Mouse (Mus musculus) kidney, postnatal 4 days (tissue): ENCODE results near the gene Cpne1.

Source experiments
- DNase-seq, 2 experiments: peaks; one replicate each; pipeline ENCODE4 v3.0.0; 2021; ENCODE audit warnings: mixed read lengths in 2 of 2

The Cpne1 gene

DNA sequence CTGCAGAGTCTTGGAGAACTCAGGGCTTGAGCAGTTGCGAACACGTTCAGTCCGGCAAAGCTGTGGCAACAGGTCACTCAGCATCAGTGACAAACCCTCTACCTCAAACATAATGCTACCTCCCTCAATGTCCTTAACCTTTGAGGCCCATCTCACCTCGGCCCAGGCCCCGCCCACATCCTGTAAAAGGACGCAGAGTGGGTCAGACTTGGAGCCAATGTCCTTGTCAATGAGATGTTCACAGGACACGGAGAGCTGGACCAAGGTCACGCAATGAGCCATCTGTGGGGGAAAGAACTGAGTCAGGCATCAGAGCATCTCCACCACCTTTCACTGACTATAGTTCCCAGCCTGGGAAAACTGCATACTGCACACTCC is 32.6 kb downstream of the Cpne1 start:
- no peak for DNase-seq

DNA sequence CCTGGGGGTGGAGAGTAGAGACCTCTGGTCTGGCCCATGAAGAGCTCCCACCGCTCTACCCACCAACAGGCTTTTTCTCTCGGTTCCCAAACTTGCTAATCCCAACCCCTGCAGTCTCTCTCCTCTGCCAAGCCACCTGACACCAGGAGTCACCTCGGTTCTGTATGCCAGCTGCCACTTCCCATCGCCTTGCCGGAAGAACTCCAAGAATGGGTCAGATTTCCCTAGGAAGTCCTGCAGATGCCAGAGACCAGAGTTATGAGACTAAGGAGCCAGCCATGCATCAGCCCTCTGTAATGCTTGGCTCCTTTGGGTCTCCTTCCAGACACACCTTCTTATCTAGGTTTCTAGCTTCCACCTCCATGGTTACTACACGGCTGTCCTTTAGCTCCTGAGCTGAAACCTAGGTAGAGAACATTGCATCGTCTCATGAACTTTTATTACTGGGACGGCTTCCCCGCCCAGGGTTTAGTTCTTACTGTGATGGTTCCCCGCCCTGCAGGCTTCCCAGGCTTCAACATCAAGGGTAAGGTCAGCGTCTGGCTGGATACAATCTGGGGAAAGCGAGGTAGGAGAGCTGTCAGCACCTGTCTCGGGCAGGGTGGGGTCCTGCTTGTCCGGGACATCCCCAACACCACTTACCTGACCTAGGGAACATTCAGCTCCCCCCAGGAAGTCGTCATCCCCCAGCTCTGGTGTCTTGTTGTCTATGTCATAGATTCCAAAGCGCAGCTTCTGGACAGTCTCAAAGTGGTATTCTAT is 33.2 kb downstream of the Cpne1 start:
- DNase-seq = no peak

DNA sequence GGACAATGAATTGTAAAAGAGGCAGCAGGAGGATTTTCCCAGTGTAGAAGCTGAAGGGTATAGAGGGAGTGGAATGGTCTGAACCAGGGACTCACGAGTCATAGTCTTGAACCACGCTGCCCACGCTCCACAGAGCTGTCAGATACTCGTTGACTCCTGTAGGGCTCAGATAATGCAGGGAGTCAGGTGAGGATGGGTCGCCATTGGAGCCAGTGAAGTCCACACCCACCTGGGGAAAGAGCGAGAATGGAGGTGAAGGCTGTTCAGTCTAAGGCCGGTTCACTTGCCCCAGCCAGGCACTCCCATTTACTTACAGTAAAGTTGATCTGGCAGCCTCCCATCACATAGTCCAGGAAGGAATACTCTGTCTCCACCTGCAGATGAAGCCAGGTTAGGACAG is 34.3 kb downstream of the Cpne1 start:
- DNase-seq = no peak

DNA sequence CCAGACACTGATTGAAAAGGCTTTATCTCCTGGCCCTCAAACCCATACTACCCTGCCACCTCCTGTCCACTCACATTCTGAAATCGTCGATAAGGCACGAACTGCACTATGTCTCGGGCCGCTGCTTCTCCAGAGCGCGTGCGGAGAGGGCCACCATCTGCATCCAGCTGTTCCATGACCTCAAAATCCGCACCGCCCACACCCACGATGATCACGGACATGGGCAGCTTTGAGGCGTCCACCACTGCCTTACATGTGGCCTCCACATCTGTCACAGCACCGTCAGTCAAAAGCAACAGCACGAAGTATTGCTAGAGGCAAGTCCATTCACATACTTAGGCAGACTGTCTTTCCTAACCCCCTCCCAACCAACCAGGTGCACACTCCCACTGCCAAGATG is 38.0 kb downstream of the Cpne1 start:
- DNase-seq = no peak

DNA sequence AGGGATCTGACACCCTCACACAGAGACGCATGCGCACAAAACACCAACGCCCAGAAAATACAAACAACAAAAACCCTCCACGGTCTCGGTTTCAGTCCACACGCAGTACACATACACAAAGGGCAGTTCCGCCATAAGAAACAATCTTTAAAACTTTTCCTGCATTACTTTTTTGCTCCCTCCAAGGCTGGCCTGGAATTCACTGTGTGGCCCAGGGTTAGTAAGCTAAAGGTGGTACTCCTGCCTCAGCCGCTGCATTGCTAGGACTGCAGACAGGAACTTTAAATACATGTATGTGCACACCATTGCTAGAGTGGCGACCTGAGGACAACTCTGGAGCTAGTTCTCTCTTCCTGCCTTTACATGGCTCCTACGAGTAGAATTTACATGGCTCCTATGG is 40.5 kb downstream of the Cpne1 start:
- DNase-seq = no peak

DNA sequence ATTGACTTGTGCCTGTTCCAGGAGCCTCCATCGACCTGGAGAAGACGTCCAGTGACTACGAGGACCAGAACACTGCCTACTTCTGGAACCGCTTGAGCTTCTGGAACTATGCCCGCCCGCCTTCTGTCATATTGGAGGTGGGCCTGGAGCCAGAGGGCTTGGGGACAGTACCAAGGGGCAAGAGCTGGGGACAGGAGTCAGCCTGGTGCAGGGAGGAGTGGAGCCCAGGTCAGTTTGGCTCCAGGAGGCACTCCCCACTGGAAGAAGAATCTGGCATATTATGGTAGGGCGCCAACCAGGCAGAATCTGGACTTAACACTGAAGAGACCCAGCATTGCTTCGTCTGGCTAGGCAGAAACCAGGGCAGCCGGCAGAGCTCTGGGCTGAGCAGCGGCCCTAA is 43.8 kb downstream of the Cpne1 start:
- DNase-seq = no peak

DNA sequence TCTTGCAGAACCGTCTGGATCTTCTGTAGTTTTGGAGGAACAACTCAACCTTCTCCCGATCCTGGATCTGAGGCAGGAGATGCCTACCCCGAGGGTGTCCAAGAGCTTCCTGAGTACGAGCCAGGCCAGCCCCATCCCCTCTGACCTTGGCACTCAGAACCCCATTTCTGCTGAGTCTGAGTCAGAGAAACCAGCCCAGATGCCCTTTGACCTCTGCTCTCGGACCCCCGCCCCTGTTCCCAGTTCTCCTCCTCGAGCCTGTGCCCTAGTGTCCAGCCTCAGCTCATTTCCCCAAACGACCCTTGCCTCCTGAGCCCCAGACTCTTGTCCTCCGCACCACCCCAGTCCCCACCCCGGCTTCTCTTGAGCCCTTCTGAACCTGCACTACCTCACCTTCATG is 45.6 kb downstream of the Cpne1 start:
- peak; percentile 11 to 22 for DNase-seq

DNA sequence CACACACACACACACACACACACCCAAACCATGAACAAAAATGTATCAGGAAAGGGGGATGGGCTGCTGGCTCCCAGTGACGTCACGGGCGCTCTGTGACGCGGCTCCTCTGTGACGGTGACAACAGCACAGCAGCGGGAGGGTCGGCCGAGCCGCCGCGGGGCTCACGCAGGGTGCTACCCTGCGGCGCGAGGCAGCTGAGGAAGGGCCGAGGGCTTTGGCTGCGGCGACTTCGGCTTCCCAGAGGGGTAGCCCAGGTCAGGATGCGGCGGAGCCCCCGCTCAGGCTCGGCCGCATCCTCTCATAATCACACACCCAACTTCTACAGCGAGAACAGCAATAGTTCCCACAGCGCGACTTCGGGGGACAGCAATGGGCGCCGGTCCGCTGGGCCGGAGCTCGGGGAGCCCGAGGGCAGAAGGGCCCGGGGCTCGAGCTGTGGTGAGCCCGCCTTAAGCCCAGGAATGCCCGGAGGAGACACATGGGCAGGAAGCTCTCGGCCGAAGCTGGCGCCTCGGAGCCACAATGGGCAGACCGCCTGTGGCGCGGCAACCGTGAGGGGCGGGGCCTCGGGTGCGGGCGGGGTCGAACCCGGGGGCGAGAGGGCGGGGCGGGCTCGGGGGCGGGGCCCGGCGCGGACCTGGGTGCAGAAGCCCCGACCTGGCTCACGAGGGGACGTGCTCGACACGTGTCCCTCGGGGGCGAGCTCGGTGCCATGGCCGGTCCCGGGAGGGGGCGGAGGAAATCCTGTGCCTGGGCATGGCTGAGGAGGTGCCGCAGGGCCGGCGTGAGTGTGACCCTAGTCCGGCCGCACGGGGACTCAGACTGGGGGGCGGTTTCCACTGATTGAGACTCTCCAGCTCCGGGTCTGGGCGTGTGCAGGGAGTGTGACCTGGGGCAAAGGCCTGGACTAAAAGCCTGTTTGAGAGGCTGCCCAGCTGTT is 46.4 kb downstream of the Cpne1 start, which contains the start of gene Spag4:
Gene Spag4, plus strand, starts transcription at position 77 of the 943 bp plus-strand sequence.
- peak; percentile 86 to 91 for DNase-seq

DNA sequence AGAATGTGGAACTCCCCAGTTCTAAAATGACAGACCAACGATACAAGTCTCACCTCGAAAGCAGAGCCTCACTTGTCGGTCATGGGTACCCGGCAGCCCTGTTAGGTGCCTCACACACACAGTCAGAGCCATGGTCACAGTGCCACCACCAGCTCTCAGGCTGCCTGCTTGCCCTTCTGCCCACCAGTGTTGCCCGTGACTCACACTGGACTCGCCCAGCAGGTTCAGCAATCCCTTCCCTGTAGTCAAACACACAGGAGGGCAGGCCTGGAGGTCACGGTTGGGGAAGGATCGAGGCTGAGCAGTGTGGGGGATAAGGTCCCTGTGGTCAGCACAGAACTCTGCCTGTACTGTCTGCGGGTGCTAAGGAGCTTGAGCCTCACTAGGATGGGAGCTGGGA is 58.9 kb downstream of the Cpne1 start, which contains the start of gene Fer1l4:
Gene Fer1l4, minus strand, starts transcription at position 132 of the 400 bp plus-strand sequence.
- no peak for DNase-seq

DNA sequence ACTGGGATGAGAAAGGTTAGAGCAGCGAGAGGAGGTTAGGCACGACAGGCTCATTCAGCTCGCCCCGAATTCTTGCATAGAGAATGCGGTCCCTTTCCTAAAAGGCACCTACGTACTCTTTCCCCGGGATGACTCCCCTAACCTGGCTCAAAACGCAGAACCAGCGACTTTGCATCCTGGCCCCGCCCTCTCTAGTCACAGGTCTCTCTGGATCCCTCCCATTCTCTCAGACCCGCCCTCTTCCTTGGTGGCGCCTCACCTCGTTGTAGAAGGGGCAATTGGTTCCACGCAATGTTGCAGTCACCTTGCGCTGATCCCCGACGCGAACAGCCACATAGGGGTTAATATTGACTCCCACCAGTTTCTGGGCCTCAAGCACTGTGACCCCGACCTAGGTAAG is 63.8 kb downstream of the Cpne1 start:
- DNase-seq = peak; percentile 36 to 46

DNA sequence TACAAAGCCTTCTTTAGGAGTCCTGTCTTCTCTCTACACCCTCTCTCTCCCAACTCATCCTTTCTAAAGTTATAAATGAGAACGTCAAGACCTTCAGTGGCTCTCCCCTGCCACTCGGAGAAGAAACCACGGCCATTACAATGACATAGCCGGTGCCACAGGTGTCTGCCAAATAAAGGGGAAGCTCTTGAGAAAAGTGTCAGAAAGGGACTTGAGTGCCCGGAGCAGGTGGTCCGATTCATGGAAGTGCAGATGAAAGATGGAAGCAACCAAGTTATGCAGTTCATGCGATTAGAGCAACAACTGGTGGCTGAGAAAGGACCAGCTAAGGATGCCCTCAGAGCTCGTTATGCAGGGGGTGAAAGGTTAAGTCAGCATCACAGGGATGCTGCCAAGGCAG is 68.9 kb downstream of the Cpne1 start:
- DNase-seq = no peak

DNA sequence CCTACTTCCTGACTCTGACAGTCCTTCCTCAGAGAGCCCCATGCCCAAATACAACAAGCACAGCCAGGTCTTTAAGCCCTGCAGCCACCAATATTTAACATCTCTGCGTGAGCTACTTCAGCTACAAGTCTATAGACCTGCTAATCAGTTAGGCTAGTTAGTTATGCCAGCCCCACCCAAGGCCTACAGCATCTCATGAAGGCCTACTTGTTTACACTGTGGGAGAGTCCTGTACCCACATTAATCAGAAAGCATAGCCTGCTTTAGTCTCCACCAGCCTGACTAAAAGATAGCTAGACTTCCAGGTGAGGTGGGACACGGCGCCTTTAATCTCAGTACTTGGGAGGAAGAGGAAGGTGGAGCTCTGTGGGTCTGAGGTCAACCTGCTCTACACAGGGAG is 72.4 kb downstream of the Cpne1 start:
- no peak for DNase-seq

DNA sequence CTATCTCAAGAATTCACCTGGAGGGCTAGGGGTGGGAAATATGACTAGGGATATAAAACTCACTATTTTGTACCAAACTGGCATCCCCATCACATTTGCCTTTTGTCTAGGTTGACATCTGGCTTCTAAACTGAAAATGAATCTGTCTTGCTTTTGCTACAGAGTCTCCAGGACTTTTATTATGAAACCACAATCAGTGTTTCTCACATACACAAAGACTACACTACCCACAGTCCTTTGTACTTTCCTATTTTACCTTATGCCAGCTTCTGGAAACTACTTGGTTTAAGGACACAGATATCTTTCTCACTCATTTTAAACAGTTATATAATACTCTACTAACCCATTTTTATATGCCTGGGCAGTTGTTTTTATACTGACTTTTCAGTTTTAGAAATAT is 86.3 kb downstream of the Cpne1 start:
- no peak for DNase-seq
